Mouse (Mus musculus) myocyte (in vitro differentiated cells): Measurements from ENCODE around the gene Saa4. TPM values are rescaled to one million over a fixed set of nuclear protein-coding genes. Genes with fewer than 3 reads are reported as not detected.

Experiments
- H3K27me3 ChIP-seq: one replicate; pipeline ENCODE4 v1.6.1; 2011; ENCODE audit not compliant: control insufficient read depth, insufficient read depth, insufficient read length
- H3K36me3 ChIP-seq: one replicate; pipeline ENCODE4 v1.6.1; 2011; ENCODE audit not compliant: control insufficient read depth, insufficient read depth
- H3K4me2 ChIP-seq: one replicate; pipeline ENCODE4 v1.6.1; 2011; ENCODE audit warnings: low read depth, control low read depth
- H3K4me3 ChIP-seq: one replicate; pipeline ENCODE4 v1.5.1; 2011; ENCODE audit warnings: mild to moderate bottlenecking, control low read depth, moderate library complexity
- H3K79me2 ChIP-seq: one replicate; pipeline ENCODE4 v1.6.1; 2011; ENCODE audit not compliant: control insufficient read depth, insufficient read depth
- H3ac ChIP-seq: one replicate; pipeline ENCODE4 v1.6.1; 2011; ENCODE audit not compliant: control insufficient read depth, insufficient read length
- CEBPB ChIP-seq: IDR thresholded peaks from 2 replicates; pipeline ENCODE4 v1.6.1; 2011; ENCODE audit warnings: mild to moderate bottlenecking, moderate library complexity; ENCODE audit not compliant: poor library complexity, insufficient read depth, severe bottlenecking
- E2F4 ChIP-seq: IDR thresholded peaks from one replicate; pipeline ENCODE4 v1.6.1; 2011; ENCODE audit warnings: mild to moderate bottlenecking, control low read depth, moderate library complexity; ENCODE audit not compliant: insufficient read depth
- MAX ChIP-seq: IDR thresholded peaks from one replicate; pipeline ENCODE4 v1.6.1; 2011; ENCODE audit warnings: low read depth, mild to moderate bottlenecking, control low read depth
- MYOD1 ChIP-seq, 3 experiments: IDR thresholded peaks; one replicate each; pipeline ENCODE4 v1.6.1; 2011; ENCODE audit warnings: control low read depth in 2 of 3, low read depth in 2 of 3, mild to moderate bottlenecking in 2 of 3, moderate library complexity in 1 of 3; ENCODE audit not compliant: insufficient read length in 2 of 3, control insufficient read depth in 1 of 3
- MYOG ChIP-seq, 3 experiments: IDR thresholded peaks; one replicate each; pipeline ENCODE4 v1.6.1; 2011; ENCODE audit warnings: control low read depth in 2 of 3, low read depth in 2 of 3, mild to moderate bottlenecking in 2 of 3; ENCODE audit not compliant: insufficient read length in 2 of 3, control insufficient read depth in 1 of 3, insufficient read depth in 1 of 3
- POLR2A ChIP-seq: IDR thresholded peaks from one replicate; pipeline ENCODE4 v1.6.1; 2011; ENCODE audit warnings: low read depth, mild to moderate bottlenecking, control low read depth, moderate library complexity; ENCODE audit not compliant: insufficient read length
- POLR2AphosphoS2 ChIP-seq: IDR thresholded peaks from one replicate; pipeline ENCODE4 v1.6.1; 2011; ENCODE audit warnings: low read depth, control low read depth; ENCODE audit not compliant: insufficient read length
- REST ChIP-seq: IDR thresholded peaks from one replicate; pipeline ENCODE4 v1.6.1; 2011; ENCODE audit warnings: mild to moderate bottlenecking, control low read depth, moderate library complexity; ENCODE audit not compliant: insufficient read depth, insufficient read length
- SRF ChIP-seq: IDR thresholded peaks from one replicate; pipeline ENCODE4 v1.6.1; 2011; ENCODE audit warnings: low read depth; ENCODE audit not compliant: control insufficient read depth, insufficient read length
- TCF12 ChIP-seq: IDR thresholded peaks from one replicate; pipeline ENCODE4 v1.6.1; 2011; ENCODE audit warnings: mild to moderate bottlenecking, control low read depth; ENCODE audit not compliant: poor library complexity, insufficient read depth, severe bottlenecking
- TCF3 ChIP-seq: IDR thresholded peaks from one replicate; pipeline ENCODE4 v1.6.1; 2011; ENCODE audit warnings: low read depth, control low read depth; ENCODE audit not compliant: insufficient read length
- USF1 ChIP-seq: IDR thresholded peaks from one replicate; pipeline ENCODE4 v1.6.1; 2011; ENCODE audit warnings: low read depth, mild to moderate bottlenecking, control low read depth, moderate library complexity
- polyA plus RNA-seq: library from polyadenylated mRNA; unstranded; fragments of >200 nt; fragmentation: generic; extraction: Trizol; gene quantifications from one replicate; pipeline ENCODE4 v1.2.1, GENCODE M21; 2012; ENCODE audit warnings: missing spikeins

The Saa4 gene
- polyA plus RNA-seq, 1 experiment, result not detected

DNA sequence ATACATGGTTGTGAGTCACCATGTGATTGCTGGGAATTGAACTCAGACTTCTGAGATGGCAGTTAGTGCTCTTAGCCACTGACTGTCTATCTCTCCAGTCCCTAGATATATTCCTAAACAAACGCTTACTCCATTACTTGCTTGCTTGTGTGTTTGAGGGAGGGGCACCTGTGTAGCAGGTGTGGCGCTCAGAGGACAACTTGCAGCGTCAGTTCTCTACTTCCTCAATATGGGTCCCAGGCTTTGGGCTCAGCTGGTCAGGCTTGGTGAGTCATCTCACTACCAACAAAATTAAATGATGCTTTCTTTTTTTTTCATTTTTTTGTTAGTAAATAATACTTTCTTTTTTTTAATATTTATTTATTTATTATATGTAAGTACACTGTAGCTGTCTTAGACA is 54.0 kb downstream of the Saa4 start:
- Histone ChIP-seq H3K79me2 (no peaks in the 10 kb centered on the region), H3K4me3 (no peak overlapping the region), H3K4me2 (no peak overlapping the region), H3ac (no peak overlapping the region), H3K36me3 (no peaks in the 10 kb centered on the region), H3K27me3 (no peaks in the 10 kb centered on the region)
- TF ChIP-seq POLR2AphosphoS2 (no peak), E2F4 (no peak), MAX (no peak), SRF (no peak), TCF3 (no peak), MYOD1 (IDR thresholded peaks at IDR 0.05; ENCODE audit: control insufficient read depth in 1 of 3, insufficient read length in 2 of 3, low read depth in 2 of 3) (no peak), TCF12 (no peak), CEBPB (no peak), POLR2A (no peak), USF1 (no peak), MYOG (IDR thresholded peaks at IDR 0.05; ENCODE audit: control insufficient read depth in 1 of 3, insufficient read depth in 1 of 3, insufficient read length in 2 of 3, low read depth in 2 of 3) (no peak), REST (no peak)

Other genes with a start within 250 kb of the Saa4 start
- 13.9 TPM for gene Sergef, start 92.8 kb downstream of the Saa4 start, polyA plus RNA-seq
- gene Tph1, start 60.1 kb downstream of the Saa4 start, polyA plus RNA-seq, result 0.17 TPM
- gene Saal1, start 21.9 kb downstream of the Saa4 start, polyA plus RNA-seq, result 11.2 TPM
- 4.3 TPM for gene Saa3, start 16.9 kb downstream of the Saa4 start, polyA plus RNA-seq
- gene Saa1, start 10.4 kb upstream of the Saa4 start, polyA plus RNA-seq, result not detected
- gene Saa2, start 19.2 kb upstream of the Saa4 start, polyA plus RNA-seq, result not detected
- gene Hps5, start 63.5 kb upstream of the Saa4 start, polyA plus RNA-seq, result 7.9 TPM
- 18.0 TPM for gene Gtf2h1, start 63.5 kb upstream of the Saa4 start, polyA plus RNA-seq
- 1,758 TPM for gene Ldha, start 108.9 kb upstream of the Saa4 start, polyA plus RNA-seq
- 0.08 TPM for gene Ldhc, start 128.6 kb upstream of the Saa4 start, polyA plus RNA-seq
- 68.5 TPM for gene Tsg101, start 187.4 kb upstream of the Saa4 start, polyA plus RNA-seq
- 3.6 TPM for gene Uevld, start 225.9 kb upstream of the Saa4 start, polyA plus RNA-seq